Mouse (Mus musculus): Measurements from ENCODE around the gene Selenoi.

GRCm38 (mm10) chr5:30202221-30202620, 30.2 kb upstream of the Selenoi start:
- no peak for TF ChIP-seq GATA1 (IDR thresholded peaks at IDR 0.05; ENCODE audit: low read length)
- TF ChIP-seq TAL1 (IDR thresholded peaks at IDR 0.05; ENCODE audit: low read length) = no peak
